Mouse (Mus musculus): ENCODE measurements around the gene Oxct1. TPM values are rescaled to one million over a fixed set of nuclear protein-coding genes. Genes with fewer than 3 reads are reported as not detected.

The Oxct1 gene
- polyA plus RNA-seq, 2 experiments from 2014 or later: 76.3 to 80.9 TPM

DNA sequence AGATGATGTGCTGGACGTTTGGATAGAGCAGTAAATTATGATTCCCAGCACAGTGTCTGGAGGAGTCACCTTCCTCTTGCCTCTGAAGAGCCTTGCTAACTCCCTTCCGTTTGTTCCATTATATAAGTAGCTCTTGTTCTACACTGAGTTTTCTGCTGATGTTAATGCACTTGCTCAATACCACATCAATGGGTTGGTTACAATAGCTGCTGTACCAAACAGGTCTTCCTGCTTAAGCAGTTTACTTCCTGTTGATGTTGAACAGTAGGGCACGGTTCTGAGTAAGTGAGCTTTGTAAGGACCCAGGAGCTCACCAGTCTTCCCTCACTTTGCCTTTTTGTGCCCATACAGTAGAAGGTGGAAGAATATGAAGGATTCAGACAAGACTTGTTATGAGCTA is 98.5 kb downstream of the Oxct1 start:
- peak; percentile 92 for ATAC-seq

DNA sequence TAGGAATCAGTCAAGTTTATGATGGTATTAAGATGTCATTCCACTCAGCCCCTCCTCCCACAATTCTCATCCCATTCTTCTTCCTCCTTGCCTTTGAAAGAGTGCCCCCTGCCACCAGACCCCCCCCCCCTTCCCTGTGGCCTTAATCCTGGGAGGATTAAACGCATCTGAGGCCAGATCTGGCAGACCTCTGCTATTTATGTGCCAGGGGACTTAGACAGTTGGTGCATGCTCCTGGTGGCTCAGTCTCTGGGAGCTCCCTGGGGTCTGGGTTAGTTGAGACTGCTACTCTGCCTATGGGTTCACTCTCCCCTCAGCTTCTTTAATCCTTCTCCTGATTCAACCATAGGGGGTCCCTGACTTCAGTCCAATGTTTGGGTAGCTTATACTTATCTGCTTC is 112.3 kb downstream of the Oxct1 start:
- no peak for ATAC-seq

DNA sequence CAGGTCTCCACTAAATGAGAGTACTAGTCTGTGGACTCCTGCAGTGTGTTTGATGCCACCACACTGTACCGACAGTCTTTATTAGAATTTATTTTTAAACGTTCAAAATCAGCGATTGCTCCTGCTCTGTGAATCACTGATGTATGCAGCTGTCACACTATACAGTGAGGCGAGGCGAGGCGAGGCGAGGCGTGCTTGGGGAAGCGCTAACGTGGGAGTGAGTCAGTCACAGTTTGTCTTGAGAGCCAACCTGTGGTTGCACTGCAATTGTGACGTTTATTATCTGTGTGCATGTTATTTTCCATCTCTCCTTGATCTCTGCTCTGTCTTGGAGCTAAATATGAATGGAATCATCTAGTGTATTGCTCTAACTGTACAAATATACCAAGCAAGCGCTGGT is 113.3 kb downstream of the Oxct1 start:
- no peak for ATAC-seq

DNA sequence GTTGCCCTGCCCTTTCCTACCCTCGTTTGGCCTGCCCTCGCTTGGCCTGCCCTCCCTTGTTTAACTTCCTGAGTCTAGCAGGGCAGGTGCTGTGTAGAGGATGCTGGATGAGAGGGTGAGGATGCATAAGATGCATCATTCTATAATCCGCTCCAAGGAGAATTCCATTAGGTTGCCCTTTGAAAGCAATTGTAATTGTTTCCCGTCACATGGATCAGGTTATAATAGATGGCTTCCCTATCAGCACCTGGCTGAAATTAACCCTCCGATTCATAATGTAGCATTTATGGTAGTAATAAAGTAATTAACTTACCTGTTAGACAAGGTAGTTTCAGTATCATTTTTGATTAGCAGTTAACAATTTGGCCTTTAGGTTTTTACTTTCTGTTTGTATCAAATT is 119.2 kb downstream of the Oxct1 start:
- ATAC-seq: no peak

DNA sequence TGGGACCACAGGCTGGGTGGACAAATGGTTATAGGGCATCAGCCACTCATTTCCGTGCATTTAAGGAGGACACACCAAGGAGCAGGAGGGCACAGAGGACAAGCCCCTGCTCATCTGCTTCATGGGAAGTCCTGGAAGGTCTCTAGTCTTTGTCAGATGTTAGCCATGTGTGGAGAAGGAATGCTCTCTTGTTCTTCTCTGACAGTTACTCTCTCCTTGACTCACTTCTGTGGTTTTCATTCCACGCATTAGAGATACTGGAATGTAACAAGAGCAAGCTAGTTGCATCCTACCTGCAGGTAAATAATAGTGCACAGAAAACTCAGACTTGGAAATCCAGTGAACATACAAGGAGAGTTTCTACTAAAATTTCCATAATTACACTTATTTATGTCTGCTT is 121.5 kb downstream of the Oxct1 start:
- no peak for ATAC-seq

DNA sequence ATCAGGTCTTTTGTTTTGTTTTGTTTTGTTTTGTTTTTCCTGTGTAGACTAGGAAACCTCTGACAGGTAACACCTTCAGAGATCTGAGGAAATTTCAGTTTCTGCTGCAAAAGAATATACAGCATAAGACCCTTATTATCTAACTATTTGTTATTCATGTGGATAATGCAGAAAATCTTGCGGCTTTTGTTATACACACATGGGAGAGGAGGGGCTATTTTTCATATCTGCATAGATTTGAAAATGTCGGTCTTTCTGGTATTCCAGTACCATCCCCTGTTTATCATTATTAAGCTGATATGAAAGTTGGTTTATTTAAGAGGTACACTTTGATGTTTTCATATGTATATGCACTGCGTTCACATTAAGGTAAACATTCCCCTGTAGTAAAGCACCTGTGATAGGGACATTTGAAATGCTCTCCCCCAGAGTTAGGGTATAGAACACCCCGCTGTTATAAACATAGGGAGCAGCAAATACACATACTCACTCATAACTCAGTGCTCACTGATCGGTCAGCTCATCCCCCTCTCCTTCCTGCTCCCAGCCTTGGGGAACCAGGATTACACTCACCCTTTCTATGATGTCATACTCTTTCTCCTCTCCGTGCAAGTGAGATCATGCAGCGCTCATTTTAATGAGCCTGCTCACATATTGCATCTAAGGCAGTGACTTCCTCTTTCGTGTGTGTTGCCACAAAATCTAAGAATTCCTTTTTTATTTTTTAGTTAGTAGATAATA is 122.6 kb downstream of the Oxct1 start:
- ATAC-seq: no peak

DNA sequence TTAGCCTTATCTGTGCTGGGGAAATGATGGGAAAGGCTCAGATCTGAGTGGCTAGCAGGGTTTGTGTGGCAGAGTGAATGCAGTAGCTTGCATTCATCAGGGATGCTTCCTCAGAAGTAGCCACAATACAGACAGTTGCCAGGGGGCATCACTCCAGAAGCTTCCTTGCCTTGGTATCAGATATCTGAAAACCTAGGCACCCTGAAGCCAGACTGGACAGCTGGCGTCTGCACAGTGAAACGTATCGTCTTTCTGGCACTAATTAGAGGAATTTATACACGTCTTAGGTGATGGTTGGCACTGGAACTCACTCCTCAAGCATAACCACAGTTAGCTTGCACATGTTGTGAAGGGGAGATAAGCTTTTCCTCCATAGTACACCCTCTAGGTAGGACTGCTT is 128.5 kb downstream of the Oxct1 start:
- no peak for ATAC-seq

DNA sequence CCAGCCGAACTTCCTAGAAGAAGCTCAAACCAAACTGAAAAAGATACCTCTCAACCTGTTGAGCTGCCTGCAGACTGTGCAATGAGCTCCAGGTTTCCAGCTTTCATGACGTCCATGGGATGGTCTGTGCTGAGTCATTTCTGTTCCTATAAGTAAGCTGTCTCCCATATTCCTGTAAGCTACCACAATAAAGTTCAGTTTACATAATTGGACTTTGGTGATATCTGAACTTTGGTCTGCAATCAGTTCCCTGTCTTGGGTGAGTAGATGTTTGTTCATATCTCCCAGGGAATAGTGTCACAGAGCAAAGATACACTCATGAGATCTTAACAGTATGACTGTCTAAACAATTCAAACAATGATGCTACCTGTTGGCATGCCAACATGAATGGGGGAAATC is 141.8 kb downstream of the Oxct1 start:
- ATAC-seq: no peak

DNA sequence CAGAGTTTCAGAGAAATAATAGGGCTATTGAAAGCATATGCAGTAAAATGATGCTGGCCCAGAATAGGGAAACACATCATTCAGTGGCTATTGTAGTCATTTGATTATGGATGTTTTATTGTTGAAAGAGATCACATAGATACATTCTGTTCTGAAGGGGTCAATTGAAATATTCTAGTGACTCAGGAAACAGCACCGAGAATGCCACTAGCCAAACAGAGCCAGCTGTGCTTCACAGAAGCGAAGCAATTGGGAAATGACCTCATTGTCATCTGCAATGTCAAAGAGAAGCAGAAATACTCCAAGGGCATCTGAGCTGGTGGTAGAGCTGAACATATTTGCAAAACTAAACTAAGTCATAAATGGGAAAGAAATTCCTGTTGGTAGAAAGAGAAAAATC is 145.4 kb downstream of the Oxct1 start:
- no peak for ATAC-seq

DNA sequence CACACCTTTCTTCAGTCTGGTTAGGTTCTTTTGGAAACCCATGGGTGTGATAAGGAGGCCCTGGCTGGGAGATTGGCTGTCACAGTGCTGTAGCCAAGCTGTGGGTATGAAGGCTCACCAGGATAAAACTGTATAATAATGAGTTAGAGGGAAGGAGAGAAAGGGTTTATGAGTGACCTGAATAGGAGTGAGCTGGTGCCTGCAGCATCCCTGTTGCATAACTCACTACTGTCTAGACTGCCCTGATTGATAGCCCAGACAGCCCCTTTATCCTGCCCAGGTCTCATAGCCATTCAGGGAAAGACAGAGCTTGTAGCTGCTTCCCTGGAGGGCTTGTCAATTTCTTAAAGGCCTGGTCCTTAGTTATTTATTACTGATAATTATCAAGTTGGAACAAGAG is 171.7 kb downstream of the Oxct1 start:
- no peak for ATAC-seq

Other genes with a start within 250 kb of the Oxct1 start
- 1 to 10 TPM; 4.5 to 8.7 TPM for gene Fbxo4, start 46.8 kb upstream of the Oxct1 start, polyA plus RNA-seq (2017; shearing (Covaris generic))
- 10 to 100 TPM; 26.7 to 29.1 TPM for gene AW549877, start 30.6 kb upstream of the Oxct1 start, polyA plus RNA-seq (2017; shearing (Covaris generic))